Mouse (Mus musculus): ENCODE results near the gene Rxylt1.

The Rxylt1 gene

GRCm38 (mm10) chr10:122096980-122097844, at the start of gene Rxylt1:
Gene Rxylt1 (minus strand): TSS chr10:122097371.
- peak; percentile 99 for DNase-seq (ENCODE audit: extremely low read depth, insufficient read length, low spot score)

DNA sequence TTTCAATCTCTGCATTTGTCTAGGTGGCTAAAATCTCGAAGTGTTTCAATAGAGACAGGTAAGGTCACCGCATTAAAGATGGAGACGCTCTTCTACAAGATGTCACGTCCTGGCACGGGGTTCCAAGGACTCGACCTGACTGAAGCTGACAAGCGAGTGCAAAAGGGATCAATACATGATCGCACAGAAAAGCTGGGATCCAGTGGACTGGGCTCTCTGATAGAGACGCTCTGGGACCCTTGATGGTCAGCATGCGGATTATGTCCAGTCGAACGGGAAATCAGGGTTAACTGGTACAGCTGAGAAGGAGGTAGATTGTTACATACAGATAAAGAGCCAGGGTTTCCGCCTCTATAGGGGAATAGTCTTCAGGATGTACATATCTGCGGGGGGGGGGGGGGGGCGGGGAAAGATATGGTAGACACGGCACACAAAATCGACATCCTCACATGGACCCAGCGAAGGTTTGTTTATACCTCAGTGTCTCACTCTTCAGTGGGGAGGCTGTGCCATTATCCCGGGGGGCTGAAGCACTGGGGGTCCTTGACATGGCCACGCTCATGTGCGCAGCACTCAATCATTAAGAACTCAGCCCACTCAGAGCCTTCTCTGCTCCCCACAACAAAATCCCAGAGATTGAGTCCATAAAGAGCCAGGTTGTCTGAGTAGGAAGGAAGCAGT, 24.3 kb upstream of the Rxylt1 start:
- DNase-seq (ENCODE audit: extremely low read depth, insufficient read length, low spot score) = no peak

- DNase-seq (ENCODE audit: extremely low read depth, insufficient read length, low spot score) = no peak
Observed at GRCm38 (mm10) chr10:122120500-122121289, 23.5 kb upstream of the Rxylt1 start.

GRCm38 (mm10) chr10:122119451-122119850, 22.3 kb upstream of the Rxylt1 start:
- DNase-seq (ENCODE audit: extremely low read depth, insufficient read length, low spot score) = no peak

GRCm38 (mm10) chr10:122116636-122117035, 19.5 kb upstream of the Rxylt1 start:
- no peak for DNase-seq (ENCODE audit: extremely low read depth, insufficient read length, low spot score)

DNA sequence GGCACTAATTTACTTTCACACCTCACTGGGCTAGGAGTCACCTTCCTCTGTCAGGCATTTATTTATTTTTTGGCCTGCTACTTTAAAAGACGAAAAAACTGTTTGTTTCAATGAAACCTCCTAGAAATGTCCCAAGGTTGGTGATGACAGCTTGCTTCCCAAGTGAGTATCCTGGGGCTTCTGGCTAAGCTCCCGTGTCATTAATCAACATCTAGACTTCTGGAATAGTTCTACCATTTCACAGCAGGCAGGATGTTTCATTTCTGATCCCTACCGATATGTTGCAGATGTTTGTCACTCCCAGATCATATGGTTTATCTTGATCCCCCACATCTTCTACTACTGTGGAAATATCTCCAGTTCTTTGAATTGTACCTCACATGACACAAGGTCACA, 9.5 kb upstream of the Rxylt1 start:
- no peak for DNase-seq (ENCODE audit: extremely low read depth, insufficient read length, low spot score)

DNA sequence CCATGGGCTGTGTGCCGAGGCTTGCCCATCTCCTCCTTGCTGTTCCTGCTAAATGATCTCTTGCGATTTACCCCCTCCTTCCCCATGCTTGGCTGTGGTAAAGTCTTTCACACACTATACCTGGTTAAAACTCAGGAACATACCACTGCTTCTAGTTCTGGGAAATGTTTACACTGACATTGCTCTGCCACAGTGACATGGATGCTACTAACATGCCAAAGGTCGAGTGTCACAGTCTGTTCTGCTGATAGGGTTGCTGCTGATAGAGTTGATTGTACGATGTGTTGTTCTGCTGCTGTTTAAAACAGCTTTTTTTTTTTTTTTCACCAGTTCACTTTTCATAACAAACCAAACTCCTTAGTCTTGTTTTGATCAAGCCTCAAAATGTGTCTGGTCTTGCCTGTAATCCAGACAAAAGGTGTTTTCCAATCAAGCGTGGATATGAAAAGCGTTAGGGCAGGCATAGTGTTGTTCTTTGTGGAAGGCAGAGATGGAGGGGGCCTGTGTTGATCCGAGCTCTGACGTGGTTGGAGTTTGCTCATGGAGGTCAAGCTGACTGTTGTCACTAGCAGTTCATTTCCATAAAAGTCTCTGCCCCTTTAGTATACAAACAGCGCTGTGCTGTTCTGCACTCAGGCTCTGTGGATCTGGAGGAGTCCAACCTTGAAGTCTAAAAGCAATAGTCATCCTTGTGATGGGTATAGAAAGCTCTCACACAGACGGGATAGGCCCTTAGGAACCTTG, 8.9 kb upstream of the Rxylt1 start:
- no peak for DNase-seq (ENCODE audit: extremely low read depth, insufficient read length, low spot score)

- DNase-seq (ENCODE audit: extremely low read depth, insufficient read length, low spot score) = no peak
Observed at GRCm38 (mm10) chr10:122105407-122105806, 8.2 kb upstream of the Rxylt1 start.

GRCm38 (mm10) chr10:122102675-122103074, 5.5 kb upstream of the Rxylt1 start:
- DNase-seq (ENCODE audit: extremely low read depth, insufficient read length, low spot score) = no peak

DNA sequence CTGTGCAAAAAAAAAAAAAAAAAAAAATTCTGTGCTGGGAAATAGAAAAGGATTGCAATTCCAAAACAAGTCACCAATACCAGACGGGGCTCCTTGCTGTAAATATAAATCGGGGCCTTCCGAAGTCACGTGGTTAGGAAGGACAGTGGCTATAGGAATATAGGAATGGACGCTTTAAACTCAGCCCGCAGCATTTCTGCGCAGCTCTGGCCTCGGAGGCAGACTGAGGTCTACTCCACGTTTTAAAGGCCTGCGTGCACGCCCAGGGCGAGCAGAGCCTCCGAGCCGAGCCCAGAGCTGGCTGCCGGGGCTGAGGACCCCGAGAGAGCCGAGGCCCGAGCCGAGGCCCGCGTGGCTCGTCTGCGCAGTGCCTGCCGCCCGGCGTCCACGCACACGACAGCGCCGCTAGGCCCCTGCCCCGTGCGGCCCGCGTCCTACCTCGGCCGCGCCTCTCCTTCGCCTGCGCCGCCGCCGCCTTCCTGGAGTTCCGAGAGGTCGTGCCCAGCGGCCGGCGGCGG, 650 bp downstream of the Rxylt1 start:
- no peak for DNase-seq (ENCODE audit: extremely low read depth, insufficient read length, low spot score)

DNA sequence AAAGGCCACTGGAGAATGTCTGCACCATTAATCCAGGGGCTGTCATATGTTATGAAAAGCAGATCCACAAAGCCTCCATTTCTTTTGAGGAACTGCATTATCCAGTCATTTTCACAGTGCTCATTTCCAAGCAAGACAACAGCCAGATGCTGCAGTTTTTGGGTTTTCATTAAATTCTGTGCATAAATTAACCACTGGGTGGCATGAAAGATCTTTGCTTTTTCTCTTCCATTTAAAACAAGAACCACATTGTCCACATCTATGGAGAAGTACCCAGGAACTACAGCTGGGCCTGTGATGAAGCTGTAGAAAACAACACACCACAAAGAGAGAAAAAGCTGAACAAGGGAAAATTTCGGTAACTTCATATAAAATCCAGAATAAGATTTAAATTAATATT, 6.7 kb downstream of the Rxylt1 start:
- DNase-seq (ENCODE audit: extremely low read depth, insufficient read length, low spot score) = no peak

DNA sequence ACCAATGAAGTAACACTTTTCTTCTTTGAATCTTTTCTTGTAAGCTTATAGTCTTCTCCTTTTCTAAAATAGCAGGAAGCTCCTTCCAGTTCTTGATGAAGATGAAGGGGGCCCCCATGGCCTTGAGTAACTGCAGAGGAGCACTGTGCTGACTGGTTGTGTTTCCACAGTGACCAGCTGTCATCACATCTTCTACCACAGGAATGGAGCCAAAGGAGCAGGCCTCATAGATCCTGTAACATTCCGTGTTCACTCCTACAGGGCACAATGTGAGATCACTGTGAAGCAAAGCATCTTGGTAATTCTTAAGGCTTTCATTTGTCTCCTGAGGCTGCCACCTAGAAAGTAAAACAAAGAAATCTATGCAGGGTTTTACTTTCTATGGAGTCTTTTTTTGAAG, 15.8 kb downstream of the Rxylt1 start:
- DNase-seq (ENCODE audit: extremely low read depth, insufficient read length, low spot score) = no peak

DNA sequence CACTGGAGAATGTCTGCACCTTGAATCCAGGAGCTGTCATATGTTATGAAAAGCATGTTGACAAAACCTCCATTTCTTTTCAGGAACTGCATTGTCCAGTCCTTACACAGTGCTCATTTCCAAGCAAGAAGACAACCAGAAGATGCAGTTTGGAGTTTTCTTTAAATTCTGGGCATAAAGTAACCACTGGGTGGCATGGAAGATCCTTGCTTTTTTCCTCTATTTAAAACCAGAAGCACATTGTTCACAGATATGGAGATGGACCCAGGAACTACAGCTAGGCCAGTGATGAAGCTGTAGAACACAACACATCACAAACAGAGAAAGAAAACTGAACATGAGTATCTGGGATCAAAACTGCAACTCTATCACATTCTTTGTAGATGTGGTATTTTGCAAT, 28.0 kb downstream of the Rxylt1 start:
- no peak for DNase-seq (ENCODE audit: extremely low read depth, insufficient read length, low spot score)

- no peak for DNase-seq (ENCODE audit: extremely low read depth, insufficient read length, low spot score)
Observed at GRCm38 (mm10) chr10:122055826-122056225, 41.3 kb downstream of the Rxylt1 start.

DNA sequence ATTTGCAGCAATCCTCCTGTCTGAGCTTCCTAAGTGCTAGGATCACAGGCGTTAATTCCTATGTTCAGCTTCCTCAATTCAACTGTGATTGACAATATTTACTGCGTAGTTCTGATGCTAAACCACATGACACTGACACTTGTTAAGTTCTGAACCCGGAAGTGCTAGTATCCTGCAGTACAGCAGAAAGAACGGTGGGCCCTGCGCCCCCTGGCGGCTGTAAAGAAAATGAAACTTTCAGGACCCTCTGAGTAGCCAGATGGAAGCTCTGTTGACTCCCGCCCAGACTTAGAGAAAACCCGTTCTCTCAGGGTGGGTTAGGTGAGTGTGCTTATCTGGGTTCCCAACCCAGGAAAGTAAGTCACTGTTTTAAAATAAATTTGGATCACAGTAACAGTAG, 42.6 kb downstream of the Rxylt1 start:
- DNase-seq (ENCODE audit: extremely low read depth, insufficient read length, low spot score) = no peak

DNA sequence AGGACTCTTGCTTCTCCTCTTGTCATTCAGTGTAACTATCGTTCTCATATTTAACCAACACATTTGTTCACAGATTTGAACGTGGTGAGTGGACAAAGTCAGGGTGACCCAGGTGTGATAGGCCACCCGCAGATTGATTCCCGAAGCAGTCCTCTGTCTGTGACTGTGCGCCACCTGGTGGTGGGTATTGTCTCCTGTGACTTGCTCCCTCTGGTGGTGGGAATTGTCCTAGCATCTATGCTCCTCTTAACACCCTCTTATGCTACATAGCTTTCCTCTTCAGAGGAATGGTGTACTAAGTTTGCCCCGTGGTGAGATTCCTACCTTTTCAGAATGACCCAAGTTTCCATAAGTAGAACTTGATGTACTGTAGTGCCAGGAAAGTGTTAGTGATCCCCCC, 45.3 kb downstream of the Rxylt1 start:
- peak; percentile 27 for DNase-seq (ENCODE audit: extremely low read depth, insufficient read length, low spot score)

- no peak for DNase-seq (ENCODE audit: extremely low read depth, insufficient read length, low spot score)
Observed at GRCm38 (mm10) chr10:122047727-122048365, 49.3 kb downstream of the Rxylt1 start.

DNA sequence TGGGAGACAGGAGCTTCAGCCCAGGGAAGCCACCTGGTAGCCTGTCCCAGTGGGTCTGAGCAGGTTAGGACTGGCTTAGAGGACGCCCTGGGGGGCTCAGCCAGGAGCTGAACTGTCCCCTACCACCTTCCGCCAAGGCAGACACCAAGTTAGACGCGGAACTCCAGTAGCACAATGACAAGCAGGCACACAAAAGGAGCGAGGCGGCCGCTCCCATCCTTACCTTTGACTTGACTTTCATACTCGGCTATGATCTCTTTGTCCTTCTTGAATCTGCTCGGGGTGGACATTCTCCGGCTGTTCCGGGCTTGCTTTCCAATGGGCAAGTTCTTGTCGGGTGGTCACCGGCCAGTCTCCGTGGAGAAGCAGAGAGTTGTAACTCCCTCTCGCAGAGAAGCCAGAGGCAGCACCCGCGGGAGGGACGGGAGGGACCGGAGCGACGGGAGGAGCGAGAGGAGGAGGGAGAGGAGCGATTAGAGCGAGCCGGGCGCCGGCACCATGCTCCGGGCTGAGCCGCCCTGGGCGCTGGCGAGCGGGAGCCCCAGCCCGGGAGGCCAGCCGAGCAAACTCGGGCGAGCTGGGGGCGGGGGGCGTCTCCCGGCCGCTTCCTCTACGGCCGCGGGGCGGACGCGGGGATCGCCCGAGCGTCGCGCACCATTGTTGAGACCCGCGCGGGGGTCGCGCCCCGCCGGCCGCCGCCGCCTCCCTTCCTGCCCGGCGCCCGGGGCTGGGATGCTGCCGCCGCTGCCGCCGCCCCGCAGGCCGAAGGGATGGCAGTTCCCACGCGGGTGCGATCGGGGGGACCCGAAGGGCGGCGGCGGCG, 50.1 kb downstream of the Rxylt1 start, which contains the start of gene Srgap1:
Srgap1 (minus strand) TSS at position 412 of the 823 bp plus-strand sequence.
- DNase-seq (ENCODE audit: extremely low read depth, insufficient read length, low spot score) = no peak

DNA sequence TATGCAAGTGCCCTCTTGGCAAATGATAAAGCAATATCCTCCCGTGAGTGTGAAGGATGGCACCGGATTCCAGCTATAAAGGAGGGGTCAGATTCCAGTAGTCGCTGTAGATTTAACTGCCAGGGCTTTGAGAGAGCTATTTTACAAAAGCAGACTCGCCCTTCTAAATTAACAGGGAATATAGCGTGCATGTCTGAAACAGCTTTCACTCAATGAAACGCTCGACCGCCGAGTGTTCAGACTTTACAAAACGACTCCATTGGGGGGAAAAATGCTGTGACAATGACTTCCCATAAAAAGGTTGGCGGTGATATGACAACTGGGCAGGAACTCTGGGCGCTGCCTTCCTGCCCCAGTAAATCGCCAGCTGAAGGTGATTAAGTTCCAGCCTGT, 50.7 kb downstream of the Rxylt1 start:
- no peak for DNase-seq (ENCODE audit: extremely low read depth, insufficient read length, low spot score)

All from 3134 (cell line).